Mouse (Mus musculus): ENCODE measurements around the gene Plekhh2.

- TF ChIP-seq CTCF (IDR thresholded peaks at IDR 0.05; ENCODE audit: borderline replicate concordance, extremely low read depth, insufficient read depth, insufficient read length) (no peak), POLR2A (IDR thresholded peaks at IDR 0.05; ENCODE audit: borderline replicate concordance, extremely low read depth, insufficient read depth, insufficient read length, poor library complexity, severe bottlenecking) (no peak)
Observed at GRCm38 (mm10) chr17:84600051-84600983, 88.6 kb downstream of the Plekhh2 start.
